Mouse (Mus musculus) C2C12 (cell line): Measurements from ENCODE around the gene Aktip.

ENCODE experiments used
- CEBPB ChIP-seq: IDR thresholded peaks from one replicate; pipeline ENCODE4 v1.6.1; 2011; ENCODE audit warnings: low read depth, mild to moderate bottlenecking, control low read depth, moderate library complexity
- CTCF ChIP-seq: IDR thresholded peaks from one replicate; pipeline ENCODE4 v1.5.1; 2011; ENCODE audit not compliant: control insufficient read depth, insufficient read depth, insufficient read length
- FOSL1 ChIP-seq: IDR thresholded peaks from one replicate; pipeline ENCODE4 v1.8.0; 2011; ENCODE audit warnings: mild to moderate bottlenecking, low read length; ENCODE audit not compliant: poor library complexity, insufficient read depth, severe bottlenecking
- MAX ChIP-seq: IDR thresholded peaks from one replicate; pipeline ENCODE4 v1.6.1; 2011; ENCODE audit warnings: mild to moderate bottlenecking, control low read depth
- MYOD1 ChIP-seq: IDR thresholded peaks from one replicate; pipeline ENCODE4 v1.6.1; 2011; ENCODE audit warnings: low read depth; ENCODE audit not compliant: control insufficient read depth, insufficient read length
- MYOG ChIP-seq: IDR thresholded peaks from one replicate; pipeline ENCODE4 v1.6.1; 2011; ENCODE audit not compliant: control insufficient read depth, insufficient read length; ENCODE audit errors: extremely low read depth
- USF1 ChIP-seq: IDR thresholded peaks from one replicate; pipeline ENCODE4 v1.6.1; 2011; ENCODE audit warnings: low read depth, mild to moderate bottlenecking, control low read depth, moderate library complexity

- TF ChIP-seq CTCF (no peak), MAX (no peak), USF1 (no peak), FOSL1 (no peak), MYOD1 (no peak), CEBPB (no peak), MYOG (no peak)
Observed at GRCm38 (mm10) chr8:91065179-91065578, 134.6 kb downstream of the Aktip start.
